Mouse (Mus musculus) ES-Bruce4 (cell line): ENCODE measurements around the gene Ubac2.

Experiments used
- CTCF ChIP-seq: IDR thresholded peaks from one replicate; pipeline ENCODE4 v1.8.1; 2011; ENCODE audit warnings: low read depth, low read length
- POLR2A ChIP-seq: IDR thresholded peaks from one replicate; pipeline ENCODE4 v1.8.1; 2011; ENCODE audit warnings: low read length; ENCODE audit not compliant: insufficient read depth

DNA sequence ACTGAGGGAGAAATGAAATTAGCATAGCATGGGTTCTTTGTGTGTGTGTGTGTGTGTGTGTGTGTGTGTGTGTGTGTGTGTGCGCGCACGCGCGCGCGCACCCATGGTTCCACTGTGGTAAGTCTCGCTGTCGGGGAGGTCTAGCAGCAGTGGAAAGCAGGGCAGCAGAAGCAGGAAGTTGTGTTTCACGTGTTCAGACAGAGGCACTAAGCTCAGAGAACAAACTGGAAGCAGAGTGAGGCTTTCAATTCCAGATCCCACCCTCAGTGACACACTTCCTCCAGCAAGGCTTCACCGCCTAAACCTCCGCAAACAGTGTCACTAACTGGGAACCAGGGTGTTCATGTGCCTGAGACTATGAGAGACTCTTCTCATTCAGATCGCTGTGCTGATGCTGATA lies 131.1 kb downstream of the Ubac2 start:
- no peak for TF ChIP-seq POLR2A
- TF ChIP-seq CTCF: no peak
